Mouse (Mus musculus): ENCODE data around the gene Myh10. TPM values are rescaled to one million over a fixed set of nuclear protein-coding genes. Genes with fewer than 3 reads are reported as not detected.

The Myh10 gene
- polyA plus RNA-seq, 1 experiment, result not detected

DNA sequence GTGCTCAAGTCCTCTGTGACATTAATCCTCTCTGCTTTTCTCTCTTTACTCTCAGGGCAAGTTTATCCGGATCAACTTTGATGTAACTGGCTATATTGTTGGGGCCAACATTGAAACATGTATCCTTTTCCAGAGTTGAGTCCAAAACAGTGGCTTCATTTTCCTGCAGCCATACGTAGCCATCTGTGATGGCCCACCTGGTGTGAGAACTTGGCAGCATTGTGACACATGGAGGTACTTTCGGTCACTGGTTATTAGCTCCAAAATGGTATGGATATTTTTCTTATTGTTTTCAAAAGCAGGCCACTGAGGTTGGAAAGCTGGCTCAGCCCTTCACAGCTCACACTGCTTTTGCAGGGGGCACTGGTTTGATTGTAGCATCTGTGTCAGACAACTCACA, 68.3 kb downstream of the Myh10 start:
- TF ChIP-seq GATA1 (IDR thresholded peaks at IDR 0.05; ENCODE audit: low read length), result no peak

DNA sequence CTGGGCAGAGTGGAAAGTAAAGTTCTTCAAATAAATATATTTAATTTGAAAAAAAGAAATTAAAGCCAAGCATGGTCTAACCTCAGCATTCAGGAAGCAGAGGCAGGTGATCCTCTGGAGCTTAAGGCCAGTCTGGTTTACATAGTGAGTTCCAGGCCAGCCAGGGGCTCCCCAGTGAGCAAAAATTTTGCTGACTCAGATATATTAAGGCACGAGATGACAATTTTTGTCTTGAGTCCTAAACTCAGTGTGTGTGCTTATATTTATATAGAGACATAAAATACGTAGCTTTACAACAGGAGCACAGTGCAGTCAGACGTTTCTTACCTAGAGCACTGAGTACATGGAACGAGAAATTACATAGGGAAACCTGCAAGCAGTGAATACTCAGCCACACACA, 69.8 kb downstream of the Myh10 start:
- TF ChIP-seq GATA1 (IDR thresholded peaks at IDR 0.05; ENCODE audit: low read length), result no peak

DNA sequence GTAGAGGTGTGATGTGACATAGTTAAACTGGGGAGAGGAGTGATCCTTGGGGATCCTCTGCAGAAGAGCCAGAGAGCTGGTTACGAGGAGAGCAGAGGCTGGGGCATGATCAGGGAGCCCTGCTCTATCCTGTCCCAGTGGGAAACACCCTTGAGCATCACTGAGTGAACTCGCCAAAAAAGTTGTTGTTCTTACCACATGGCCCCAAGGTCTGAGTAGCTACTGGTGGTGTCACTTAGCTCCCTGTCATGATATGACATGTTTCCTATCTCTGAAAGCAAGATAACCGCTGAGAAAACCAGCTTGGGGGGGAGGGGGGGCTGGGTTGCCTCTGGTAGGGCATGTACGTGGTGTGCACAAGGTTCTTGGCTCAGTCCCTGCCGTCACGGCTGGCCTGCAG, 70.3 kb downstream of the Myh10 start:
- no peak for TF ChIP-seq GATA1 (IDR thresholded peaks at IDR 0.05; ENCODE audit: low read length)

DNA sequence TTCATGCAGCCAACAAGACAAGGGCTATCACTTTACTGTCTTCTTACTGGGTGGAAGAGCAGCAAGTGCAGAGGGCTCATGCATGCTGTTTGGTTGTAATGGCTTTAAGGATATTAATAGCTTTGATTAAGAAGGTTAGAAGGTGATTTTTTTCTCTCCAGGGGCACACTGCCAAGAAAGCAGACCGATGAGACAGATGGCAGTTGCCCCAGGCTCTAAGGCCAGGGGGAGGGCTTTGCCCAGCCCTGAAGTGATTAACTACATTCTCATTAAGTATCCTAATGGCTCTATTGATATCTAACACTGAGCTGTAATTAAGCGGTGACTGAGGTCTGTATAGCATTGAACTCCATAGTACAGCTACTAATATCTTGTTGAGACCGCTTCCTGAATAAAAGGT, 73.3 kb downstream of the Myh10 start:
- TF ChIP-seq GATA1 (IDR thresholded peaks at IDR 0.05; ENCODE audit: low read length), result no peak

DNA sequence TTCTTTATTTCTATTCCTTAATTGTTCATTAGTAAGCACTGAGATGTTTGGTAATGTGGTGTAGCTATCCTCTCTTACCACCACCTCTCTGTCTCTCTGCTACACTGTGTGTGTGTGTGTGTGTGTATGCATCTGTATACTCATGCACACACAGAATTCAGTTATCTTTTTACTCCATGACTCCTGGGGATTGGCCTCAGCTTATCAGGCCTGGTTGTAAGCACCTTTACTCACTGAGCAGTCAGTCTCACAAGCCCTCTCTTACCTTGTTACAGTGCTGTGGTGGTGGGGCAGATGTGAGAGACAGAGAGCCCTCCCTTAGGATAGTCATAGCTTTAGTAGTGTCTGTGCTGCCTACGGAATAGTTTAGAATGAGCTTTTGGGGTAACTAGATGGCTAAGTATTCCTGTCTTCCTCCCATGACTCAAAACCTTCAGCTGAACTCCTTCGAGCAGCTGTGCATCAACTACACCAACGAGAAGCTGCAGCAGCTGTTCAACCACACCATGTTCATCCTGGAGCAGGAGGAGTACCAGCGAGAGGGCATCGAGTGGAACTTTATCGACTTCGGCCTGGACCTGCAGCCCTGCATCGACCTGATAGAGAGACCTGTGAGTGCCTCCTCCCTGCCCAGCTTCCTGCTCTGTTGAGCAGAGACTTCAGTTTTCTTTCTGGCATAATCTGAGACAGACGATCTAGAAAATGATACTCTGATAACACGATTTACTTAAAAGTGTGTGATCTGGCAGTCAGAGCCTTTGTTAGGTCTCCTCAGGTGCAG, 76.6 kb downstream of the Myh10 start:
- TF ChIP-seq GATA1 (IDR thresholded peaks at IDR 0.05; ENCODE audit: low read length), result no peak

DNA sequence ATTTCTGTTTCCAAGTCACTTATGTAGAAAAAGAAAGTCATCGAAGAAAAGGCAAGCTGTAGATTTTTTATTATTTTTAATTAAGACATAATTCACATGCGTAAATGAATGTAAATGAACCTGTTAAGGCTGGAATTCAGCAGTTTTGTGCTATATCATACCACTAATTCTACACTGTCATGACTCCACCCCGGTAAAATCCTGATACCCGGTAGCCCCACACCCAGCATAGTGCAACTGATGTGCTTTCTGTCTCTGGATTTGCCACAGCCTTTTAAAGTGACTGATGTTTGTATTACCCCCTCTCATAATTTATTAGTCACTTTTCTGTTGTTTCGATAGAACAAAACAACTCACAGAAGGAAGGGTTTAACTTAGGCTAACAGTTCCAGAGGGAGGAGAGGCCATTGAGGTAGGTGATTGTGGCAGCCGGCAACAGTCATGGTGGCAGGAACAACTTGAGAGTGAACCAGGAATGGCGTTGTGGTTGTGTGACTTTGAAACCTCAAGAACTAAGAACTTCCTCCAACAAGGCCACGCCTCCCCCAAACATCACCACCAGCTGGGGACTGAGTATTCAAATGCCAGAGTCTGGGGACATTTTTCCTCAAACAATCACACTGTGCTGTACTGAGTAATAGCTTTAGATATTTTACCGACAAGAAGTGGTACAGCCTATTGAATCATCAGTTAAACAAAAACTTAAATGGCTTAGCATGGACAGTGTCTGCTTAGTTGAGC, 78.6 kb downstream of the Myh10 start:
- TF ChIP-seq GATA1 (IDR thresholded peaks at IDR 0.05; ENCODE audit: low read length), result no peak

DNA sequence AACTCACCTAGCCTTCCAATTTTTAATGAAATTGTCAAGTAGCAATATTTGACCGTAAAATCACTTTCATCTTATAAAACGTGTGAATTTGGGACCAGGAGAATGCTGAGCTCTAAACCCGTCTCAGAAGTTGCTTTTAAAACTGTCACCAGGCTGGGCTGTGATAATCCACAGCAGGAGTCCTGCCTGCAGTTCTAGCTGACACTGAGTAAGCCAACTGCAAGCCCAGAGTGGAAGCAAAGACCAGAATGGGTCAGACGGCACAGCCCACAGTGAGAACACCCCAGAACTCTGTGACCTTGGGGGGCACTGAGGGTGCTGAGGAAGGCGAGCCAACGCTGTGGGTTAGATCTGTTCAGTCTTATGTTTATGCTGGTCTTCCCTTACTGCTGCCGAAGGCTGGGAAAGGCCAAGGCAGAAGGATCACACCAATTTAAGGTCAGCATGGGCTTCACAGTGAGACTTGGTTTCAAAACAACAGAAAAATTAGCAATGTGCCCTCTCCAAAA, 84.8 kb downstream of the Myh10 start:
- TF ChIP-seq GATA1 (IDR thresholded peaks at IDR 0.05; ENCODE audit: low read length), result no peak

DNA sequence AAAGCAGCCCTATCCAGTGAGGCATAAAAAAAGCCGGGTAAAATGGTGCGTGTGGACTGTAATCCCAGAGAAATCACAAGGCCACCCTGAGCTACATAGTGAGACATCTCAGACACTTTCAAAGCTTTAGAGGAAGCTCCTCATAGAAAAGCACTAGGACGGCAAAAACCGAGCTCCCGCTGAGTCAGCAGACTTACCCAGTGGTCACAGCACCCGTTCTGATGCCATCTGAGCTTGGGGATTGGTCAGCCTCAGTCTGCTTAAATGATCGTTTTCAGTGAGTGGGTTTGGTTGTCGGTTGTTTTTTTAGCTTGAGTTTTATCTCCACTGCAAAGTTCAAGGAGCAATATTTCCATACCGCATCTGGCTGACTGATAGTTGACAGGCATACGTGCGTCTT, 86.6 kb downstream of the Myh10 start:
- no peak for TF ChIP-seq GATA1 (IDR thresholded peaks at IDR 0.05; ENCODE audit: low read length)

DNA sequence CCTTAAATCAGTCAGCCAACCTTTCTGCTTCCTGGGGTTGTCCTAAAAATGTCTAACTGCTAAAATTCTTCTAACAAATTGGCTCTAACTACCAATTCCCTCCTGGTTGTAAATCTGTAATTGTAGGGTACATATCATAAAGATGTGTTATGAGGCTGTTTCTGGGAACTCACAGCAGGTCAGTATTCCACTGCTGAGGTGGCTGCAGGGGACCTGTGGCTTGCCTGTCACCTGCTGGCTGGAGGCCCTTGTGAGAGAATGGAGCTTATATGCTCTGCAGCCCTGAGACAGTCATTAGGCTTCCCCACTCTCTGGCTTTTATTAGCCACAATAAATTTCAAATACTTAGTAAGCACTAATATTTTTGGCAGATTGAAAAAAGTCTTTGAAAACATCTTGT, 87.5 kb downstream of the Myh10 start:
- no peak for TF ChIP-seq GATA1 (IDR thresholded peaks at IDR 0.05; ENCODE audit: low read length)

DNA sequence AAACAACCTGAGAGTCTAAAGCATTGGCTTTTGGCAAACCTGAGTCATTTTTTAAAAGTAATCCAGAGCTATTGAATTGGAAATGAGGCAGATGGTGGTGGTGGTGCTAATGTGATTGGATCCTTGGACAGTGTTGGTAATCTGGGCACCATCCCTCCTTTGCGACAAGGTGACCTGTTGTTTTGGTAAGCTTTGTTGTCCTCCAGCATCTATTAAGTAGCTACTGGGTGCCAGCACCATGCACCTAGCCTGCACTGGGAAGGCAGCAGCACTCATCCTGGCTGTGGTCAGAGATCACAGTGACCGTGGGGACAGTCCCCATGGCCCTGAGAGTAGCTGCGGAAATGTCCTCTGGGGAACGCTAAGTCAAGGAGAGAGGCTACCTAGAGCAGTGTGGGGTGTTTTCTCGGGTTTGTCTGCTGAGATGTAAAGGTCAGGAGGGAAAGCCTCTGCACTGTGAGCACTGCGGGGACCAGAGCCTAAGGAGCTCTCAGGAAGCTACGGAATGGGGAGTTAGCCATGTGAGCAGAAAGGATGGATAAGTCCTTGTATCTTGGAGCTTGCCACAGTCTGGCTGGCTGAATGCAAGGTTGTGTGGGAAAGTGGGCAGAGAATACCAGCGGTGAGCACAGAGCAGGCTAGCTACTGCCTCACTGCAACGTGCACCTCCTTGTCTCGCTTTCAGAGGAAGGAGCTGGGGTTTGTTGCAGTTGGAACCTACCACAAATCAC, 88.5 kb downstream of the Myh10 start:
- no peak for TF ChIP-seq GATA1 (IDR thresholded peaks at IDR 0.05; ENCODE audit: low read length)

DNA sequence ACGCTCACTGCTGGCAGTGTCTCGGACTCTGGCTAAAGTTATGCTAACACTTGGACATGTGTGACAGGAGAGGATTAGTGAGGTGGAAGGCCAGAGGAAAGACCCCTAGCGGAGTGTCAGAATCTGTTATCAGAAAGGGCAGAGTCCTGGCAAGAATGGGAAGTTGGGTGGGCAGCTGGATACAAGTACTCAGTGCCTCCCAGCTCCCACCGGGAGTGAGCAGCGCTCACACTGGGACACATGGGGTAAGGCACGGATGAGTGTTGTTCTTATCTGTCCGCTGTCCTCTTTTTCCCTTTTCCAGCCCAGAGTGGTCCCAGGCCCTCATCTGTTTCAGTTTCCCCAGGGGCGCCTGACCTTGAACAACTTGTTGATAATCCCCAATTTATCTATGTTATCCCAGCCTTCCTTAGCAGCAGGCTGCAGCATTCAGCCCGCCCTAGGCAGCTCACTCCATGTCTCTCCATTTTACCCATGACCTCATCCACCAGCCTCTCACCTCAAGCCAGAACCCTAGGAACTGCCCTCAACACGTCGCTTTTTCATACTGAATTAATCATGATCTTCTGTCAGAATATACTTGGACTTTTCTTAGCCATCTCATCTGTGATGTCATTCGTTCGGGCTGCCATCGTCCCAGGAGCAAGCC, 89.2 kb downstream of the Myh10 start:
- TF ChIP-seq GATA1 (IDR thresholded peaks at IDR 0.05; ENCODE audit: low read length), result no peak

DNA sequence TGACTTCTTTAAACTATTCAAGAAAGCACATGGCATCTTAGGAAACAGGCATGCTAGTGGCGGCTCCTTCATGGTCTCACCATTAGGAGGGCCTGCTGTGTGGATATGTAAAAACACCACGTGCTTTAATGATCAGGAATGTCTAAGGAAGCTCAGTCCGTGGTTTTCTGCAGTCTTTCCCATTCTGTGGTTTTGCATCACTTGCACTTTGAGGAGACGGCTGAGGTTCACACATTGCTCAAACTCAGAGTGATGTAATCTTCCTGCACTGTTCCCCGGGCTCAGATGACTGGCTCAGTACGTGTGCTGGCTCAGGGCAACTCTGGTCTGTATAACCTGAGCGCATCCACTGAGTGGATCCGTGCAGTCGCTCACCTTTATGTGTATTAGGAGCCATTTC, 91.0 kb downstream of the Myh10 start:
- TF ChIP-seq GATA1 (IDR thresholded peaks at IDR 0.05; ENCODE audit: low read length), result no peak

DNA sequence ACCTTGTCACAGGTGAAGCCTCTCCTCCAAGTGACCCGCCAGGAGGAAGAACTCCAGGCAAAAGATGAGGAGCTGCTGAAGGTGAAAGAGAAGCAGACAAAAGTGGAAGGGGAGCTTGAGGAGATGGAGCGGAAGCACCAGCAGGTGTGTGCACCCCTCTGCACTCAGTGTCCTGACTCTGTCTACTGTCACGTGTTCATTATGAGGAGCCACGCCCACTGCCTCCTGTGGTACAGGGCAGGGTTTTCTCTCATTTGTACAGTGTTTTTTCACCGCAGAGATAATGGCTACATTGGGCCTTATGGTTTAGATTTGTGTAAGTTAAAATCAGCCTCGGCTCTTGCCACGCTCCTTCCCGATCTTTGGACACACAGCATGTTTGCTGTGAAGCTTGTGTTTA, 94.5 kb downstream of the Myh10 start:
- no peak for TF ChIP-seq GATA1 (IDR thresholded peaks at IDR 0.05; ENCODE audit: low read length)

DNA sequence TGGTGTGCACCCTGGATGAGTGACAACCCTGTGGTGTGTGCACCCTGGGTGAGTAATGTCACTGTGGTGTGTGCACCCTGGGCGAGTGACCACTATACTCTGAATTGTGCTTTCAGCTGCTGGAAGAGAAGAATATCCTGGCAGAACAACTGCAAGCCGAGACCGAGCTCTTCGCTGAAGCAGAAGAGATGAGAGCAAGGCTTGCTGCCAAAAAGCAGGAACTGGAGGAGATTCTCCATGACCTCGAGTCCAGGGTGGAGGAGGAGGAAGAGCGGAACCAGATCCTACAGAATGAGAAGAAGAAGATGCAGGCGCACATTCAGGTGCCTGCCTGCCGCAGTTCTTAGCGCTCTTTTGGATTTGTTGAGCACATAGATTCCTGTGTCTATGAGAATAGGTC, 95.9 kb downstream of the Myh10 start:
- TF ChIP-seq GATA1 (IDR thresholded peaks at IDR 0.05; ENCODE audit: low read length), result no peak

DNA sequence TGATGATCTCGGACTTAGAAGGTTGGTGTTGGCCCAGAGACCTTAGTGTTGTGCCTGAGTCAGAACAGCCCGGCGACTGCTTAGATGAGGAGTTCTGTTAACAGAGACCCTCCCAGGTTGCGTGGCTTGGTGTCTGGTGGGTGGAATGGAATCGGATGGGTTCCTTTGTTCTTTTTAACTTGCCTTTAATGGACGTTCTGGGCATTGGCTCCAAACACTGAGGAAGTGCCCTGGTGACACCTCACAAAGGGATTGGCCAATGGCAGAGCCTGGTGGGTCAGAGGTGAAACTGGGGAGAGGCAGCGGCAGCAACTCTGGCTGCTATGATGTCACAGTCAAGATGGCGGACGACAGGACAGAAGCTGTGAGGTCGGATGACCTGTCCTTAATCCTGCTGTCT, 99.4 kb downstream of the Myh10 start:
- TF ChIP-seq GATA1 (IDR thresholded peaks at IDR 0.05; ENCODE audit: low read length), result no peak

DNA sequence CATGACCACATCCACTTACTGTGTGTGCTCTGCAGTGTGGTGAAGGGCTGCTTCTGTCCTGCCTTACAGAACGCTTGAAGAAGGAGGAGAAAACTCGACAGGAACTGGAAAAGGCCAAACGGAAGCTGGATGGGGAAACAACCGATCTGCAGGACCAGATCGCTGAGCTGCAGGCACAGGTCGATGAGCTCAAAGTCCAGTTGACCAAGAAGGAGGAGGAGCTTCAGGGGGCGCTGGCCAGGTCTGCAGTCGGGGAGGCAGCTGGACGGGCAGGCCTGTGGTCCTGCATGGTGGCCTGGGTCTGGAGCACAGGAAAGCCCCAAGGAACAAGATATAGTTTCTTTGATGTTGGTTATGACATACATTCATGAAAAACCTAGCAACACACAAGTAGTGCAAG, 100.4 kb downstream of the Myh10 start:
- TF ChIP-seq GATA1 (IDR thresholded peaks at IDR 0.05; ENCODE audit: low read length), result no peak

All from G1E-ER4 (cell line).